Mouse (Mus musculus) ES-E14 (cell line): Measurements from ENCODE around the gene Gjc2. TPM values are rescaled to one million over a fixed set of nuclear protein-coding genes. Genes with fewer than 3 reads are reported as not detected.

Source experiments
- DNase-seq: peaks from one replicate; pipeline ENCODE4 v3.0.0-alpha.2; 2013; ENCODE audit warnings: low read depth, low spot score
- H3K27ac ChIP-seq: 2 replicates; pipeline ENCODE4 v1.5.1; 2012; ENCODE audit warnings: low read depth, mild to moderate bottlenecking, low read length, moderate library complexity, mixed read lengths; ENCODE audit not compliant: poor library complexity, insufficient read depth, severe bottlenecking
- H3K36me3 ChIP-seq: 2 replicates; pipeline ENCODE4 v1.6.1; 2012; ENCODE audit warnings: mild to moderate bottlenecking, low read length, moderate library complexity, mixed read lengths; ENCODE audit not compliant: control insufficient read depth, poor library complexity, insufficient read depth, severe bottlenecking
- H3K4me1 ChIP-seq, 2 experiments: fragments of 150-350 bp in 1 of 2; sonication (generic) in 1 of 2; 2 replicates each; pipeline ENCODE4 v1.6.1; 2012; ENCODE audit warnings: low read length in 2 of 2, mild to moderate bottlenecking in 1 of 2, mixed read lengths in 1 of 2; ENCODE audit not compliant: control insufficient read depth in 2 of 2, insufficient read depth in 2 of 2, poor library complexity in 1 of 2
- H3K4me3 ChIP-seq, 2 experiments: fragments of 150-350 bp in 1 of 2; sonication (generic) in 1 of 2; 2 replicates each; pipeline ENCODE4 v1.5.1; 2012; ENCODE audit warnings: low read length in 2 of 2, low read depth in 1 of 2, mild to moderate bottlenecking in 1 of 2, mixed read lengths in 1 of 2; ENCODE audit not compliant: insufficient read depth in 1 of 2, poor library complexity in 1 of 2, severe bottlenecking in 1 of 2
- H3K9ac ChIP-seq: 2 replicates; pipeline ENCODE4 v1.6.1; 2012; ENCODE audit warnings: low read depth, mild to moderate bottlenecking, low read length, mixed read lengths; ENCODE audit not compliant: poor library complexity, insufficient read depth, severe bottlenecking
- H3K9me3 ChIP-seq: fragments of 150-350 bp; sonication (generic); 2 replicates; pipeline ENCODE4 v1.6.1; 2012; ENCODE audit warnings: low read depth, mild to moderate bottlenecking, low read length; ENCODE audit not compliant: control insufficient read depth, insufficient read depth
- CHD2 ChIP-seq: IDR thresholded peaks from 2 replicates; pipeline ENCODE4 v1.6.1; 2014; ENCODE audit warnings: mild to moderate bottlenecking, low read depth, low read length, inconsistent platforms
- HCFC1 ChIP-seq: IDR thresholded peaks from 2 replicates; pipeline ENCODE4 v1.6.1; 2012; ENCODE audit warnings: low read length, inconsistent platforms, borderline replicate concordance; ENCODE audit not compliant: insufficient read depth
- MAFK ChIP-seq: IDR thresholded peaks from 2 replicates; pipeline ENCODE4 v1.6.1; 2014; ENCODE audit warnings: mild to moderate bottlenecking, low read depth, low read length, inconsistent platforms; ENCODE audit not compliant: insufficient read depth
- ZC3H11A ChIP-seq: IDR thresholded peaks from 2 replicates; pipeline ENCODE4 v1.6.1; 2012; ENCODE audit warnings: low read depth, mild to moderate bottlenecking, inconsistent platforms, low read length, borderline replicate concordance
- ZNF384 ChIP-seq: IDR thresholded peaks from 2 replicates; pipeline ENCODE4 v1.6.1; 2012; ENCODE audit warnings: low read depth, low read length, inconsistent platforms
- in situ Hi-C, 2 experiments: fragments of 600-800 bp; cut with MboI; formaldehyde crosslinking; loops; one replicate each; pipeline ENCODE4 v1.15.1; 2025; ENCODE audit warnings: low sequenced_read_pairs in 2 of 2, inconsistent platforms in 1 of 2; ENCODE audit not compliant: unreplicated experiment in 2 of 2
- total RNA-seq: library from RNA; depleted of rRNA; stranded (reverse); fragments of 300-350 nt; gene quantifications from 2 replicates; pipeline ENCODE4 v1.2.3, GENCODE M21; 2012

Gene Gjc2
- total RNA-seq, 1 experiment: not detected

DNA sequence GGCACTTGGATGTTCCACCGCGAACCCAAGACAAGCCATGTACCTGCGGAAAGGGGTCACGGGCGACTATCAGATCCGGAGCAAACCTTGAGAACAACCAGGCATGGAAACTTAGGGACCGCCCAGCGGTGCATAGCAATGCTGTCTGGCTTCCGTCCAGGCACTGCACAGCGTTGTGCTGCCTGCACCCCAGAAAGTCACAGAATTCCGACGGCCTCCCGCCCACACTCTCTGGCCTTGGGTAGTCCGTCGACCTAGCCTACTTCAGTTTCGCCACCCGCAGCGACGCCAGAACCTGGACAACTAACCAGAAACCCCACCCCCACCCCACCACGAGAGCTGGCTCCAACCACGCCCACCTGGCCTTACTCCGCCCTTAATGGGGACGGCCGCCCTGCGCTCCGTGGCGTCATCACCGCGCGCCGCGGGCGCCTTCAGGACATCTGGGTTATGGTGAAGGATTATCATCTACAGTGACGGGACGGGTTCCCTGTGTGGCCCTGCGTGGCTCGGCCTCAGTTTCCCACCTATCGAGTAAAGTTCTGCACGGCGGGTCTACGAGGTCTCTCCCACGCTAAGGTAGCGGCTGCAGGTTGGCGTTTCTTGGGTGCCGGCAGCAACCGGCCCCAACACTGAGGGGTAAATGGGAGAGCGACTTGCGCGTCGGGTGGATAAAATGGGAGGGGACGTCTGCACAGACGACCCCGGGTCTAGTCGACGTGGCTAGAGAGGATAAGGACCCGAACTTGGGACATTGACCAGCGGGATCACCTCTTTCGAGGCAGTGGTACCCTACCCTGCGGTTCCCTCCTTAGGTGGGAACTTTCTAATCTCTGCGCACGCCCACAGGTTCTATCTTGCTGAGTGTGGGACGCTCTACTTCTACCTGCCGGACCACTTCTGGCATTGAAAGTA lies 19.3 kb upstream of the Gjc2 start, which contains the start of gene Mrpl55:
Gene Mrpl55, plus strand, starts transcription at position 406 of the 915 bp plus-strand sequence.
- peaks cover 0 to 2% of the 10 kb centered on the region in 2 experiments; a peak in 1 of 4 replicates for H3K4me1 ChIP-seq
- H3K27ac ChIP-seq: no peak within 1 kb of the TSS
- H3K9ac ChIP-seq: peak within 1 kb of the TSS; percentile 74
- H3K36me3 ChIP-seq: peaks cover 10% of the 10 kb centered on the region
- peak; percentile 69 for DNase-seq
- H3K4me3 ChIP-seq: peak within 1 kb of the TSS; percentile 67 to 84
- H3K9me3 ChIP-seq: no peaks in the 10 kb centered on the region
- in situ Hi-C loops: no loop called here
- TF ChIP-seq CHD2: no peak
- TF ChIP-seq HCFC1: peak; percentile 60; the same call in 1 of the 2 replicates

DNA sequence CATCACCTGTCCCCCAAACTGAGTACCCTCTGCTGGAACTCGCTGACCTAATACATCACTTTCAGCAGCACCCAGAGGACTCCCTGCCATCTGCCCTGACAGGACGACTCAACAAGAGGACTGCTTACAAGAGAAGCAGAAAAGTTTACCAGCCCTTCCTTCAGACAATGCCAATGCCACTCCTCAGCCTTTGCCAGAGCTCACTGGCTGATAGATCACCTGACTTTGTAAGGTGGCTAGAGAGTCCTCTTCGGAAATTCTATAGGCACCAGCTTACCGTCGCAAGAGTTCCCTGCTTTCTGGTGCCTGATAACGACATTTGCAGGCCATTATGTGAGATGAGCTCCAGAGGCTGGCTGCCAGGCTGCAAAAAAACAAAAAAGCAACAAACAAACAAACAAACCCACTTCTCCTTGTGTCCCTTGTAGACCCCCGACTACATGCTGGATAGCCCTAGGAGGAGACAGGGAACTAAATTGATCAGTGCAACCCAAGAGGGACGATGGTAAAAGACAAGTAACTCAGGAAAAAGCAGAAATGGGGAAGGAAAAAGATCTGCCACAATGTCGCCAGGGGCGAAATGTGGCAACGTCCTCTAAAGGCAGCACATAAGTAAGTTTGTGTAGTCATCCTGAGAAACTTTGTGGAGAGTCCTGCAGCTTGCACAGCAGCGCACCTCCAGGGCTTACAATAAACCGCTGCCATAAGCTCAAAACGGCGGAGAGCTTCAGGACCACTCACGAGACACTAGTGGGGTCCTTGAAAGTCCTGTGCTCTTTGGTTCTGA lies 18.4 kb upstream of the Gjc2 start:
- no peak overlapping the region for H3K27ac ChIP-seq

DNA sequence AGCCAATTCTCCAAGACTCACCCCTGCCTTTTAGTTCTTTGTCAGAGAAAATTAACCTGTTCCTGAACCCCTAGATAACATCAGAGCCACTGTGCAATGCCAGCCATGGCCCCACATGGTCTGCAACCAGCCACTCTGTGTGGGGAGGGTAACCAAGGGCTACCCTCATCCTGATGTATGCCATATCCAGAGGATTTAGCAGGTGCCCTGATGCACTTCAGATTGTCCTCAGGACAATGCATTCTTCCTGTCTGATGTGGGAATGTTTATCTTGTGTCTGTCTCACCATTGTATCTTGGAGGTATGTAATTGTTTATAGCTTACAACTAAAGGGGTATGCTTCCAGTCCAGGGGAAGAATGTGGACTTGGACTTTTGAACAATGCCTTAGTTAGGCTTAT lies 13.2 kb upstream of the Gjc2 start:
- Histone ChIP-seq H3K36me3 (no peaks in the 10 kb centered on the region), H3K9me3 (no peaks in the 10 kb centered on the region), H3K4me3 (no peak overlapping the region), H3K4me1 (peaks cover 2 to 3% of the 10 kb centered on the region in 2 experiments; a peak in 2 of 4 replicates), H3K9ac (no peak overlapping the region), H3K27ac (no peak overlapping the region)
- in situ Hi-C loops: no loop called here
- no peak for DNase-seq
- no peak for TF ChIP-seq MAFK
- TF ChIP-seq CHD2: no peak
- no peak for TF ChIP-seq ZNF384
- TF ChIP-seq HCFC1: no peak
- TF ChIP-seq ZC3H11A: no peak

More for the DNA sequence above, 18.4 kb upstream of the Gjc2 start:
- peak overlapping the region; percentile 67 to 84 for H3K4me3 ChIP-seq
- DNase-seq: no peak
- in situ Hi-C loops: no loop called here
- TF ChIP-seq CHD2 (no peak), MAFK (no peak), ZNF384 (no peak), HCFC1 (no peak), ZC3H11A (no peak)
- peak overlapping the region; percentile 59 for H3K9ac ChIP-seq
- H3K9me3 ChIP-seq: no peaks in the 10 kb centered on the region
- peaks cover 0 to 2% of the 10 kb centered on the region in 2 experiments; a peak in 1 of 4 replicates for H3K4me1 ChIP-seq
- H3K36me3 ChIP-seq: peaks cover 10% of the 10 kb centered on the region

DNA sequence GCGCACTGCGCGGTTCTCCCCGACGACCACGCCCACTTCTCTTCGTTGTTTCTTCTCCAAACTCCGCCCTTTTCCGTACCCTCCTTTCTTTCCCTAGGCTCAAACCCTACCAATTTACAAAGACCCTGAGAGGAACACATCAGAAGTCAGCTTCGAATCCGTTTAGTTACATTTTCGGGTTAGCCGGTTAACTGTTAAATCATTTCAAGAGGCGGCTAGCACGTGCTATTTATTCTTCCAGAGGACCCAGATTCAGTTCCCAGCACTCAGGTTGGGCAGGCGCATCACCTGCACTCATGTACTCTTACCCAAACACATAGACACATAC lies 9.0 kb upstream of the Gjc2 start, which contains the start of gene Guk1:
Gene Guk1, minus strand, starts transcription at position 154 of the 328 bp plus-strand sequence.
- no peak for TF ChIP-seq MAFK
- TF ChIP-seq HCFC1: no peak
- no peak for TF ChIP-seq ZC3H11A
- TF ChIP-seq ZNF384: no peak
- TF ChIP-seq CHD2: no peak
- peak within 1 kb of the TSS; percentile 94 for H3K9ac ChIP-seq
- in situ Hi-C loops: no loop called here
- H3K36me3 ChIP-seq: peaks cover 9% of the 10 kb centered on the region; the same call in 1 of the 2 replicates
- peak within 1 kb of the TSS; percentile 82 to 86 for H3K4me3 ChIP-seq
- DNase-seq: no peak
- H3K27ac ChIP-seq: peak within 1 kb of the TSS; percentile 62
- peaks cover 3 to 13% of the 10 kb centered on the region in 2 experiments; a peak in 3 of 4 replicates for H3K4me1 ChIP-seq
- no peaks in the 10 kb centered on the region for H3K9me3 ChIP-seq
